Comparison of ENCODE assay signal across 8 mouse cellular contexts in genomic region chr17:33718384-33718881, GRCm38 (mm10). TPM values are rescaled to one million over a fixed set of nuclear protein-coding genes. Genes with fewer than 3 reads are reported as not detected.
DNase-seq lines count a peak whose midpoint lies in the region; ATAC-seq and TF ChIP-seq lines count a peak whose summit lies in the region.

Gene March2, minus strand, starts transcription at chr17:33718670.

- peak within 1 kb of the TSS; percentile 77 for H3K4me2 ChIP-seq in embryonic facial prominence, embryonic 14.5 days (ENCODE audit: low read depth, low read length)
- H3K4me2 ChIP-seq in limb, embryonic 13.5 days (replicated peaks) = peak within 1 kb of the TSS; percentile 84
- H3K4me2 ChIP-seq in midbrain, embryonic 16.5 days (ENCODE audit: low read length) = peak within 1 kb of the TSS; percentile 77

- DNase-seq in 3T3-L1 (ENCODE audit: low read depth, low spot score) = peak; percentile 97
- peak; percentile 92 to 97 for DNase-seq in adrenal gland, postnatal 4 days (ENCODE audit: low spot score in 2 of 2)
- peak; percentile 98 for DNase-seq in embryonic facial prominence, embryonic 14.5 days (ENCODE audit: low spot score)
- peak; percentile 98 to 99 for DNase-seq in heart, adult 2 months
- DNase-seq in kidney, adult 8-10 months = peak; percentile 99 to 100
- peak; percentile 99 for DNase-seq in spleen, postnatal 10 days (ENCODE audit: low spot score in 2 of 2)

- TF ChIP-seq EP300 in heart, adult 2 months (IDR thresholded peaks at IDR 0.05; ENCODE audit: insufficient read depth, low read depth, low read length) = 0 out of 2 replicates have a peak, but pooled peaks have one; percentile 5

- peak within 1 kb of the TSS; percentile 91 for H3K4me3 ChIP-seq in embryonic facial prominence, embryonic 14.5 days (ENCODE audit: low read depth, low read length)
- peak within 1 kb of the TSS; percentile 85 for H3K4me3 ChIP-seq in heart, adult 2 months
- peak within 1 kb of the TSS; percentile 84 for H3K4me3 ChIP-seq in limb, embryonic 13.5 days
- peak within 1 kb of the TSS; percentile 72 for H3K4me3 ChIP-seq in midbrain, embryonic 16.5 days (ENCODE audit: low read depth, low read length)

- no peak within 1 kb of the TSS; the same call in 1 of the 2 replicates for H3K27ac ChIP-seq in embryonic facial prominence, embryonic 14.5 days (replicated peaks; ENCODE audit: low read depth, low read length)
- H3K27ac ChIP-seq in heart, adult 2 months = peak within 1 kb of the TSS; percentile 79
- H3K27ac ChIP-seq in limb, embryonic 13.5 days = no peak within 1 kb of the TSS
- no peak within 1 kb of the TSS; the same call in 1 of the 2 replicates for H3K27ac ChIP-seq in midbrain, embryonic 16.5 days (ENCODE audit: low read length)

- no peak for TF ChIP-seq CTCF in heart, adult 2 months (IDR thresholded peaks at IDR 0.05)

- H3K4me1 ChIP-seq in embryonic facial prominence, embryonic 14.5 days (ENCODE audit: control insufficient read depth, insufficient read depth, low read length) = 0 out of 2 replicates have a peak, but pooled peaks cover 4% of the 10 kb centered on the region
- H3K4me1 ChIP-seq in heart, adult 2 months (ENCODE audit: control insufficient read depth, insufficient read depth, low read length) = no peaks in the 10 kb centered on the region; the same call in none of the 2 replicates
- H3K4me1 ChIP-seq in limb, embryonic 13.5 days = 0 out of 2 replicates have a peak, but pooled peaks cover 4% of the 10 kb centered on the region
- H3K4me1 ChIP-seq in midbrain, embryonic 16.5 days (ENCODE audit: control insufficient read depth, insufficient read depth, low read length) = no peaks in the 10 kb centered on the region

- under 1% methylated on average over 28 of the region's 46 CpGs for WGBS in embryonic facial prominence, embryonic 14.5 days
- WGBS in heart, adult 2 months = 1% methylated on average over 46 of the region's 46 CpGs
- under 1% methylated on average over 46 of the region's 46 CpGs for WGBS in limb, embryonic 13.5 days
- under 1% methylated on average over 46 of the region's 46 CpGs for WGBS in midbrain, embryonic 16.5 days

- H3K9ac ChIP-seq in embryonic facial prominence, embryonic 14.5 days (ENCODE audit: low read depth, low read length) = peak within 1 kb of the TSS; percentile 72
- H3K9ac ChIP-seq in heart, adult 2 months (ENCODE audit: low read depth, low read length) = peak within 1 kb of the TSS; percentile 86
- H3K9ac ChIP-seq in limb, embryonic 13.5 days = peak within 1 kb of the TSS; percentile 79
- H3K9ac ChIP-seq in midbrain, embryonic 16.5 days (ENCODE audit: low read depth, low read length) = peak within 1 kb of the TSS; percentile 76

- TF ChIP-seq POLR2A in heart, adult 2 months (IDR thresholded peaks at IDR 0.05; ENCODE audit: insufficient read depth, low read depth, low read length) = peak; percentile 37; the same call in 1 of the 2 replicates

- no peaks in the 10 kb centered on the region for H3K9me3 ChIP-seq in embryonic facial prominence, embryonic 14.5 days (ENCODE audit: control insufficient read depth, low read length)
- no peaks in the 10 kb centered on the region for H3K9me3 ChIP-seq in limb, embryonic 13.5 days
- H3K9me3 ChIP-seq in midbrain, embryonic 16.5 days (replicated peaks; ENCODE audit: control insufficient read depth, low read length, poor library complexity, severe bottlenecking) = no peaks in the 10 kb centered on the region

- H3K27me3 ChIP-seq in embryonic facial prominence, embryonic 14.5 days (replicated peaks; ENCODE audit: control insufficient read depth, insufficient read depth, low read length) = no peaks in the 10 kb centered on the region
- no peaks in the 10 kb centered on the region for H3K27me3 ChIP-seq in heart, adult 2 months (ENCODE audit: control insufficient read depth, insufficient read depth, low read length)
- no peaks in the 10 kb centered on the region for H3K27me3 ChIP-seq in limb, embryonic 13.5 days
- H3K27me3 ChIP-seq in midbrain, embryonic 16.5 days (ENCODE audit: control insufficient read depth, insufficient read depth, low read depth, low read length) = no peaks in the 10 kb centered on the region

- ATAC-seq in embryonic facial prominence, embryonic 14.5 days (ENCODE audit: low read depth) = peak; percentile 100
- peak; percentile 100 for ATAC-seq in limb, embryonic 13.5 days (ENCODE audit: low FRiP score, low read depth)
- ATAC-seq in midbrain, embryonic 16.5 days = peak; percentile 99

- no peaks in the 10 kb centered on the region for H3K36me3 ChIP-seq in embryonic facial prominence, embryonic 14.5 days (ENCODE audit: control insufficient read depth, insufficient read depth, low read length)
- no peaks in the 10 kb centered on the region; the same call in 1 of the 2 replicates for H3K36me3 ChIP-seq in heart, adult 2 months (ENCODE audit: control insufficient read depth, insufficient read depth, low read length)
- no peaks in the 10 kb centered on the region for H3K36me3 ChIP-seq in limb, embryonic 13.5 days
- H3K36me3 ChIP-seq in midbrain, embryonic 16.5 days (ENCODE audit: control insufficient read depth, insufficient read depth, low read length) = no peaks in the 10 kb centered on the region

- peaks cover 1% of the 10 kb centered on the region for H3K79me2 ChIP-seq in heart, adult 2 months (replicated peaks; ENCODE audit: control insufficient read depth, insufficient read depth, low read length)

- intact Hi-C loops in heart, adult 2 months (cut with DNase I) = loop anchor here (2.0 kb wide), 2 partner anchors 32 to 38 kb away; partner anchors contain the start of gene Hnrnpm

RNA-seq across cellular contexts. Expression of gene March2, which starts in this region (rescaled TPM):
- total RNA-seq in adrenal gland, postnatal 4 days (2021) = 10 to 100 TPM; 85.4 to 85.6 TPM
- 62.2 and 63.9 TPM in 2 replicates for polyA plus RNA-seq in embryonic facial prominence, embryonic 14.5 days (2014; fragmentation: Nextera tagmentation; extraction: Ambion mirVana)
- 100 to 1,000 TPM; 136 to 182 TPM for total RNA-seq in heart, adult 2 months (2021)
- 146 and 147 TPM in 2 replicates for polyA plus RNA-seq in heart, adult 2 months (2012; rRNA removed)
- polyA plus RNA-seq in limb, embryonic 13.5 days (2015; fragmentation: Nextera tagmentation; extraction: Ambion mirVana) = 49.3 and 50.9 TPM in 2 replicates
- 62.9 and 74.6 TPM in 2 replicates for polyA plus RNA-seq in midbrain, embryonic 16.5 days (2015; fragmentation: Nextera tagmentation; extraction: Ambion mirVana)
